Mouse (Mus musculus): ENCODE measurements around the gene Gm43951. TPM values are rescaled to one million over a fixed set of nuclear protein-coding genes. Genes with fewer than 3 reads are reported as not detected.

Gene Gm43951
- polyA plus RNA-seq, 1 experiment, result 0.30 TPM

GRCm38 (mm10) chr11:72169871-72170270 is 36.8 kb downstream of the Gm43951 start:
- TF ChIP-seq GATA1 (IDR thresholded peaks at IDR 0.05; ENCODE audit: low read length), result no peak

DNA sequence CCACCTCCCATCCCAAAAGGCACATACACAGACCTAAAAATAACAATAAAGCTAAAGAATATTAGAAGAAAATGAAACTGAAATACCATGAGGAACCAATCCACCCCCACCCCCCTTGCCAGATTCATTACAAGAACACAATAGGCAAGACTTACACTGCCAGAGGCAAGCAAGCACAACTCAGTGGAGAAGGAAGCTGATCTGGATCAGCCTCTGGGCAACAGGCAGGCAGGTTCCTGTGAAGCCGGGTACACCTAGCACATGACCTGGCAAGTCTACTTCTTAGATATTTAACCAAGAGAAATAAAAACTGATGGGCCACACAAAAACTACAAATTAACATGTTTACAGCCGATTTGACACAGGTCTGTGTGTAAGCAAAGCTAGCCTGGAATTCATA is 43.4 kb downstream of the Gm43951 start:
- TF ChIP-seq GATA1 (IDR thresholded peaks at IDR 0.05; ENCODE audit: low read length), result no peak

DNA sequence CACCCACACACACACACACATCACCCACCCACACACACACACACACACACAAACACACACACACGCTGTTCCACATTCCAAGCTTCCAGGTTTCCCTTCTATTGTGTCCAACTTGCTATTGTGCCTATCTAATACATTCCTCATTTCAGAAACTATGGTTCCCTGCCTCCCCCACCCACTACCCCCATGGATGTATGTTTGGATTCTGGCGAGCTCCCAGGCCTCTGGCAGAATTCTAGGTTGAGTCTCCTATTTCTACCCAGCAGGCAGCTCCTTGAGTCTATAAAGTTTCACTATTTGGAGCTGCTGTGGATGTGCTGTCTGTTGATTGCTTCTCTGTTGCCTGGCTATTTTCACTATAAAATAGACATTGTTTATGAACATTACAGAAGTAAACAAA is 50.0 kb downstream of the Gm43951 start:
- TF ChIP-seq GATA1 (IDR thresholded peaks at IDR 0.05; ENCODE audit: low read length), result no peak

DNA sequence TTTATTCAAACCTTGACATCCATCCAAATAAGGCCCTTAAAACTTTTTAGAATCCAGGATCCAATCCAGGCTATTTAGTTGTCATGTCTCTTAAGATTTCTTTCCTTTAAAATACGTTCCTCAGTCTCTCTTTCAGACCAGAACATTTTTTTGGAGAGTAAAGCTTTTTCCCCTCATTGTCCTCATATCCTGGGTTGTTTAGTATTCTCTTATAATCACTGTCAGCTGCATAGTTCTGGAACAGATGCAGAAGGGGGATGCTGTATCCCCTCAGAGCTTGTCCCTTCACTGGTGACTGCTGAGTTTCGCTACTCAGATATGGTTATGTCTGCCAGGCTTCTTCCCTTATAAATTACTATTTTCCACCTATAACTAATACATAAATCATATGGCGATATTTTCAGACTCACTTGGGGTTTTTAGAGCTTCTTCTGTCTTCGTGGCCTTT is 50.6 kb downstream of the Gm43951 start:
- no peak for TF ChIP-seq GATA1 (IDR thresholded peaks at IDR 0.05; ENCODE audit: low read length)

DNA sequence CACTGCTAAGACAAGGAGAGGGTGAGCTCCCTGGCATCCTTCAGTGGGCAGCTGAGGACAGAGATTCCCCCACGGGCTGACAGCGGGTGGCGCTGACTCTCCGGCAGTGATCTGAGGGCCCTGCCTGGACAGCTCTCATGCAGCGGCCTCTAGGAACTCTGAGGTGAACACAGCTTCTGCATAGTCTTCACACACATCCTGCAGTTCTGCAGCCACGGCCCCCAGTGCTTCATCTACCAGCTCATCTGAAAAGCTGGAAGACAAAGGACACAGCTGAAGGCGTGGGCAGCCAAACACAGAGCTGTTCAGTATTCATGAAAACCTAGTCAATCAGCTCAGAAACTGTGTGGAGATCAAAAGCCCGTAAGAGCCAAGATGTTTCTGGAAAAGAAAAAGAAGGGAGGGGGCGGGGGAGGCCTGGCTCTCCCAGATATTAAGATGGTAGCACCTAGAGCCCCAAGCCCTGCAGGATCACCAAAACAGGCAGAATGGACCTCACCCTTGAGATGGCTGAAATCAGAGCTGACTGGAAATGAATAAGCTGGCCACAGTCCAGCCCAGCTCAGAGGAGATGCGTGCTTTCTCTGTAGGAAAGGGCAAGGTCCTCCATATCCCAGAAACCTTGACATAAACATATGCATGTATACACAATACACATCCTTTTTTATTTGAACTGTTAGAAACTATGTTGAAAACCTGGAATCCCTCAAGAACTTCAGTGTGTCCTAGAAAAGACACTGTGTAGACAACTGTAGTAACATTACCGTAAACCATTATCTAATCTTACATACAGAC is 51.3 kb downstream of the Gm43951 start:
- TF ChIP-seq GATA1 (IDR thresholded peaks at IDR 0.05; ENCODE audit: low read length), result no peak

Other genes with a start within 250 kb of the Gm43951 start
- gene Aipl1, start 169.3 kb downstream of the Gm43951 start, polyA plus RNA-seq (2012), result not detected in 2 replicates
- not detected in 2 replicates for gene Pimreg, start 164.8 kb downstream of the Gm43951 start, polyA plus RNA-seq (2012)
- not detected in 2 replicates for gene Pitpnm3, start 71.1 kb downstream of the Gm43951 start, polyA plus RNA-seq (2012)
- gene 4933427D14Rik, start 619 bp upstream of the Gm43951 start, polyA plus RNA-seq (2012), result 2.4 TPM in 2 replicates
- 25.6 and 28.7 TPM in 2 replicates for gene Txndc17, start 707 bp upstream of the Gm43951 start, polyA plus RNA-seq (2012)
- gene Med31, start 8.8 kb upstream of the Gm43951 start, polyA plus RNA-seq (2012), result 0.43 and 0.63 TPM in 2 replicates
- not detected in 2 replicates for gene Slc13a5, start 60.4 kb upstream of the Gm43951 start, polyA plus RNA-seq (2012)
- gene Xaf1, start 94.8 kb upstream of the Gm43951 start, polyA plus RNA-seq (2012), result not detected in 2 replicates
- gene Fbxo39, start 107.6 kb upstream of the Gm43951 start, polyA plus RNA-seq (2012), result not detected in 2 replicates
- not detected in 2 replicates for gene Tekt1, start 155.6 kb upstream of the Gm43951 start, polyA plus RNA-seq (2012)
- not detected in 2 replicates for gene Smtnl2, start 204.9 kb upstream of the Gm43951 start, polyA plus RNA-seq (2012)
- not detected in 2 replicates for gene Ggt6, start 228.7 kb upstream of the Gm43951 start, polyA plus RNA-seq (2012)
- gene Mybbp1a, start 234.5 kb upstream of the Gm43951 start, polyA plus RNA-seq (2012), result 201 and 283 TPM in 2 replicates

Data from G1E-ER4 (cell line).